Mouse (Mus musculus) fat pad, adult 2 months (tissue): ENCODE data around the gene Nudt8.
"Not testable (repeated sequence)": the region's sequence is repeated elsewhere in the genome, so short reads cannot be mapped to it uniquely, and the experiment has no call there.

Experiments
- DNase-seq: peaks from one replicate; pipeline ENCODE4 v3.0.0-alpha.2; 2011; ENCODE audit warnings: low read depth, low spot score; ENCODE audit errors: extremely low read depth

The Nudt8 gene

GRCm38 (mm10) chr19:4000119-4000900, at the start of gene Nudt8, which contains the start of gene Gm49405:
TSS of gene Nudt8 (plus strand) at chr19:4000580.
TSS of gene Gm49405 (plus strand) at chr19:4000626.
- DNase-seq = peak; percentile 66

GRCm38 (mm10) chr19:3951461-3951860, 48.9 kb upstream of the Nudt8 start:
- DNase-seq = no peak

GRCm38 (mm10) chr19:3952099-3952498, 48.3 kb upstream of the Nudt8 start:
- no peak for DNase-seq

- DNase-seq = peak; percentile 36
These were observed 45.3 kb upstream of the Nudt8 start for GRCm38 (mm10) chr19:3955033-3955432.

GRCm38 (mm10) chr19:3955804-3956203, 44.6 kb upstream of the Nudt8 start:
- DNase-seq = no peak

- not testable (repeated sequence) for DNase-seq
These were observed 42.9 kb upstream of the Nudt8 start for GRCm38 (mm10) chr19:3957296-3958036.

- DNase-seq = no peak
These were observed 41.9 kb upstream of the Nudt8 start, which contains the start of gene Aldh3b3 for GRCm38 (mm10) chr19:3958470-3958869. TSS of gene Aldh3b3 (plus strand) at chr19:3958645.

GRCm38 (mm10) chr19:3959030-3959429, 41.4 kb upstream of the Nudt8 start:
- DNase-seq = no peak

- no peak for DNase-seq
These were observed 40.2 kb upstream of the Nudt8 start for GRCm38 (mm10) chr19:3960211-3960610.

GRCm38 (mm10) chr19:3961805-3962204, 38.6 kb upstream of the Nudt8 start:
- not testable (repeated sequence) for DNase-seq

- DNase-seq = no peak
These were observed 37.9 kb upstream of the Nudt8 start for GRCm38 (mm10) chr19:3962469-3962868.

GRCm38 (mm10) chr19:3964030-3964429, 36.4 kb upstream of the Nudt8 start:
- DNase-seq = no peak

- no peak for DNase-seq
These were observed 33.9 kb upstream of the Nudt8 start for GRCm38 (mm10) chr19:3966330-3967075.

GRCm38 (mm10) chr19:3967258-3967657, 33.1 kb upstream of the Nudt8 start:
- DNase-seq = no peak

GRCm38 (mm10) chr19:3972229-3972628, 28.2 kb upstream of the Nudt8 start, which contains the start of gene Aldh3b2:
TSS of gene Aldh3b2 (plus strand) at chr19:3972328.
- DNase-seq = no peak

GRCm38 (mm10) chr19:3974608-3975007, 25.8 kb upstream of the Nudt8 start:
- DNase-seq = not testable (repeated sequence)

- DNase-seq = no peak
These were observed 24.5 kb upstream of the Nudt8 start for GRCm38 (mm10) chr19:3975866-3976265.

GRCm38 (mm10) chr19:3980309-3980708, 20.1 kb upstream of the Nudt8 start:
- DNase-seq = no peak

GRCm38 (mm10) chr19:3980917-3981316, 19.5 kb upstream of the Nudt8 start:
- no peak for DNase-seq

GRCm38 (mm10) chr19:3983527-3984200, 16.7 kb upstream of the Nudt8 start:
- no peak for DNase-seq

GRCm38 (mm10) chr19:3985261-3985681, 15.1 kb upstream of the Nudt8 start:
- no peak for DNase-seq
